Mouse (Mus musculus): Measurements from ENCODE around the gene Rufy2. TPM values are rescaled to one million over a fixed set of nuclear protein-coding genes. Genes with fewer than 3 reads are reported as not detected.

Rufy2 gene
- polyA plus RNA-seq, 1 experiment from 2014 or later, result 65.5 TPM

DNA sequence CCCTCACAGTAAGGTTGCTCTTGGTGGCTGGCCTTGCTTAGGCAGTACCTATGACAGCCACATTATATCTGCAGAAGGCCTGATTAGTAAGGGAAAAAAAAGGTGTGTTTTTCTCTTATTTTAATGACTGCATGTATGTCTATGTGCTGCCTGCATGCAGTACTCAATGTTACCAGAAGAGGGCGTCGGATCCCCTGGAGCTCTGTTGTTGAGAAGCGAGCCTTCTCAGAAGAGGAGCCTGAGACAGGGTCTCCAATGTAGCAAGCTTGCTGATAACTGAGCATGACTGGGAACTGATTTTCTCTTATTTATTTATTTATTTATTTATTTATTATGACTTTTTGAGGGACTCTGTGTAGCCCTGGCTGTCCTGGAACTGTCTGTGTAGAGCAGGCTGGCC is 7.3 kb downstream of the Rufy2 start:
- Histone ChIP-seq H3K27ac (no peak overlapping the region), H3K4me3 (no peak overlapping the region), H3K9ac (no peak overlapping the region), H3K36me3 (replicated peaks) (peaks cover 33% of the 10 kb centered on the region), H3K9me3 (no peaks in the 10 kb centered on the region), H3K4me2 (no peak overlapping the region), H3K27me3 (replicated peaks) (no peaks in the 10 kb centered on the region), H3K4me1 (no peaks in the 10 kb centered on the region)
- no peak for ATAC-seq (replicated peaks)
- WGBS, result 20% methylated on average over 3 of the region's 3 CpGs

GRCm38 (mm10) chr10:62990636-62991035 is 10.6 kb downstream of the Rufy2 start:
- Histone ChIP-seq H3K36me3 (replicated peaks) (peaks cover 44% of the 10 kb centered on the region), H3K4me1 (no peaks in the 10 kb centered on the region), H3K27me3 (replicated peaks) (no peaks in the 10 kb centered on the region), H3K4me2 (no peak overlapping the region), H3K9ac (no peak overlapping the region), H3K9me3 (no peaks in the 10 kb centered on the region), H3K4me3 (no peak overlapping the region), H3K27ac (no peak overlapping the region)
- WGBS, result 95% methylated on average over 15 of the region's 15 CpGs
- no peak for ATAC-seq (replicated peaks)

- no peaks in the 10 kb centered on the region for H3K9me3 ChIP-seq
- no peak overlapping the region for H3K9ac ChIP-seq
- H3K36me3 ChIP-seq (replicated peaks), result peaks cover 67% of the 10 kb centered on the region
- H3K4me1 ChIP-seq, result no peaks in the 10 kb centered on the region
- H3K4me3 ChIP-seq, result no peak overlapping the region
- ATAC-seq (replicated peaks), result no peak
- no peaks in the 10 kb centered on the region for H3K27me3 ChIP-seq (replicated peaks)
- WGBS, result 92% methylated on average over 4 of the region's 9 CpGs
- H3K4me2 ChIP-seq, result no peak overlapping the region
- no peak overlapping the region for H3K27ac ChIP-seq
These were observed 14.0 kb downstream of the Rufy2 start for GRCm38 (mm10) chr10:62993991-62994390.

GRCm38 (mm10) chr10:63000584-63000983 is 20.6 kb downstream of the Rufy2 start:
- ATAC-seq (replicated peaks), result no peak
- no peaks in the 10 kb centered on the region for H3K4me1 ChIP-seq
- H3K4me2 ChIP-seq, result no peak overlapping the region
- H3K4me3 ChIP-seq, result no peak overlapping the region
- H3K27me3 ChIP-seq (replicated peaks), result no peaks in the 10 kb centered on the region
- 66% methylated on average over 9 of the region's 9 CpGs for WGBS
- no peak overlapping the region for H3K9ac ChIP-seq
- H3K9me3 ChIP-seq, result no peaks in the 10 kb centered on the region
- no peak overlapping the region for H3K27ac ChIP-seq
- peaks cover 70% of the 10 kb centered on the region for H3K36me3 ChIP-seq (replicated peaks)

GRCm38 (mm10) chr10:63003252-63003651 is 23.2 kb downstream of the Rufy2 start:
- ATAC-seq (replicated peaks), result no peak
- Histone ChIP-seq H3K27ac (no peak overlapping the region), H3K36me3 (replicated peaks) (peaks cover 65% of the 10 kb centered on the region)

GRCm38 (mm10) chr10:63004556-63004955 is 24.5 kb downstream of the Rufy2 start:
- Histone ChIP-seq H3K4me2 (no peak overlapping the region), H3K4me1 (no peaks in the 10 kb centered on the region), H3K9ac (no peak overlapping the region), H3K27ac (no peak overlapping the region), H3K36me3 (replicated peaks) (peaks cover 63% of the 10 kb centered on the region), H3K4me3 (no peak overlapping the region), H3K9me3 (no peaks in the 10 kb centered on the region), H3K27me3 (replicated peaks) (no peaks in the 10 kb centered on the region)
- 94% methylated on average over 9 of the region's 9 CpGs for WGBS
- no peak for ATAC-seq (replicated peaks)

More at GRCm38 (mm10) chr10:63003252-63003651, 23.2 kb downstream of the Rufy2 start:
- Histone ChIP-seq H3K9ac (no peak overlapping the region), H3K4me1 (no peaks in the 10 kb centered on the region), H3K4me3 (no peak overlapping the region), H3K4me2 (no peak overlapping the region), H3K9me3 (no peaks in the 10 kb centered on the region), H3K27me3 (replicated peaks) (no peaks in the 10 kb centered on the region)
- 77% methylated on average over 9 of the region's 9 CpGs for WGBS

DNA sequence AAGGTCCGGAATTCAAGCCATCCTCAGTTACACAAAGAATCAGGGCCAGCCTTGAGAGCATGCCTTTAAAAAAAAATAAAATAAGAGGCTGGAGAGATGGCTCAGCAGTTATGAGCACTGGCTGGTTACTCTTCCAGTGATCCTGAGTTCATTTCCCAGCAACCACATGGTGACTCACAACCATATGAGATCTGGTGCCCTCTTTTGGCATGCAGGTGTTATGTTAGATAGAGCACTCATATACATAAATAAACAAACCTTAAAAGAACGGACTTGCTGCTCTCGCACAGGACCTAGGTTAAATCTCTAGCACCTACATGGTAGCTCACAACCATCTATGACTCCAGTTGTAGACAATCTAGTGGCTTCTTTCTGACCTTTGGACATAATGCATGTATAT is 28.2 kb downstream of the Rufy2 start:
- no peaks in the 10 kb centered on the region for H3K27me3 ChIP-seq (replicated peaks)
- H3K4me1 ChIP-seq, result no peaks in the 10 kb centered on the region
- no peak overlapping the region for H3K4me2 ChIP-seq
- WGBS, result 66% methylated on average over 3 of the region's 3 CpGs
- ATAC-seq (replicated peaks), result no peak
- H3K9ac ChIP-seq, result no peak overlapping the region
- H3K9me3 ChIP-seq, result no peaks in the 10 kb centered on the region
- H3K27ac ChIP-seq, result no peak overlapping the region
- H3K4me3 ChIP-seq, result no peak overlapping the region
- H3K36me3 ChIP-seq (replicated peaks), result peaks cover 55% of the 10 kb centered on the region

DNA sequence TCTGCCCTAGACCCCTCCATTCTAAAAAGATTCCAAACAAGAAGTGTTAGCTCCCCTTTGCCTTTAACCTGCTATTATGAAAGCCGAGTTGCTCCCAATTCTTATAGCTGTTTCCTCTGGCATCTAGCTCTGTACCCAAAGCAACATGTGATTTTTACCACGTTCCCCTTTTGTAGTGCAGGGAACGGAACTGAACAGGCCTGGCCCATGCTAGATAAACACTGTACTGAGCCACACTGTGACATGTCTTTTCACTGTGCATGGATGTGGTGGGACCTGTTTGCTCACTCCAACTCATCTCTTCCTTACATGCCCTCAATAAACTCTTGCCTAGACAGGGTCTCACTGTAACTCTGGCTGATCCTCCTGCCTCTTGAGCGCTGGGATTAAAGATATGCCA is 30.2 kb downstream of the Rufy2 start:
- Histone ChIP-seq H3K27me3 (replicated peaks) (no peaks in the 10 kb centered on the region), H3K36me3 (replicated peaks) (peaks cover 54% of the 10 kb centered on the region), H3K27ac (no peak overlapping the region), H3K4me2 (no peak overlapping the region), H3K4me3 (no peak overlapping the region), H3K9ac (no peak overlapping the region), H3K9me3 (no peaks in the 10 kb centered on the region), H3K4me1 (no peaks in the 10 kb centered on the region)
- ATAC-seq (replicated peaks), result no peak
- WGBS, result 84% methylated on average over 4 of the region's 4 CpGs

GRCm38 (mm10) chr10:63011556-63011955 is 31.5 kb downstream of the Rufy2 start:
- no peak for ATAC-seq (replicated peaks)
- H3K27ac ChIP-seq, result no peak overlapping the region
- no peak overlapping the region for H3K9ac ChIP-seq
- no peaks in the 10 kb centered on the region for H3K4me1 ChIP-seq
- no peaks in the 10 kb centered on the region for H3K9me3 ChIP-seq
- H3K36me3 ChIP-seq (replicated peaks), result peaks cover 65% of the 10 kb centered on the region
- H3K4me2 ChIP-seq, result no peak overlapping the region
- WGBS, result 92% methylated on average over 6 of the region's 6 CpGs
- H3K4me3 ChIP-seq, result no peak overlapping the region
- no peaks in the 10 kb centered on the region for H3K27me3 ChIP-seq (replicated peaks)

DNA sequence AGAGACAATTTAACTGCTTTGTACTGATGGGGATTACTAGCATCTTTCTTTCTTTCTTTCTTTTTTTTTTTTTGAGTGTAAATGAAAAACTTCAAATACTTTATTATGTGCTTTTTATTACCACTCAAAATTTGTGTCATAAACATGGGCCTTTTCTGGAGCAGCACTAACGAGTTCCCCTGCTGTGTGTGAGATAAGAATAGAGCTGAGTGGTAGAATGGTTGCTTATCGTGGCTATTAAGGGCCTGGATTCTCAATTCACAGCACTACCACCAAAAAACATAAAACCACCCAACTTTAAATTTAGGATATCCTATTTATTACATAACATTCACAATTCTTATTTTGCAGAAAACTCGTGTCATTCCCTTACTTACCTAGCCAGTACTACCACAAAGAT is 33.5 kb downstream of the Rufy2 start:
- Histone ChIP-seq H3K9ac (no peak overlapping the region), H3K36me3 (replicated peaks) (peaks cover 56% of the 10 kb centered on the region), H3K27me3 (replicated peaks) (no peaks in the 10 kb centered on the region), H3K27ac (no peak overlapping the region), H3K9me3 (no peaks in the 10 kb centered on the region), H3K4me1 (peaks cover 6% of the 10 kb centered on the region; the same call in 1 of the 2 replicates), H3K4me3 (no peak overlapping the region), H3K4me2 (no peak overlapping the region)
- no peak for ATAC-seq (replicated peaks)
- WGBS, result 84% methylated on average over 3 of the region's 3 CpGs

- Histone ChIP-seq H3K4me2 (no peak overlapping the region), H3K4me3 (no peak overlapping the region), H3K4me1 (peaks cover 10% of the 10 kb centered on the region), H3K9ac (no peak overlapping the region), H3K27ac (no peak overlapping the region), H3K36me3 (replicated peaks) (peaks cover 56% of the 10 kb centered on the region), H3K27me3 (replicated peaks) (no peaks in the 10 kb centered on the region), H3K9me3 (no peaks in the 10 kb centered on the region)
- no peak for ATAC-seq (replicated peaks)
- WGBS, result 87% methylated on average over 9 of the region's 9 CpGs
These were observed 34.1 kb downstream of the Rufy2 start for GRCm38 (mm10) chr10:63014168-63014567.

DNA sequence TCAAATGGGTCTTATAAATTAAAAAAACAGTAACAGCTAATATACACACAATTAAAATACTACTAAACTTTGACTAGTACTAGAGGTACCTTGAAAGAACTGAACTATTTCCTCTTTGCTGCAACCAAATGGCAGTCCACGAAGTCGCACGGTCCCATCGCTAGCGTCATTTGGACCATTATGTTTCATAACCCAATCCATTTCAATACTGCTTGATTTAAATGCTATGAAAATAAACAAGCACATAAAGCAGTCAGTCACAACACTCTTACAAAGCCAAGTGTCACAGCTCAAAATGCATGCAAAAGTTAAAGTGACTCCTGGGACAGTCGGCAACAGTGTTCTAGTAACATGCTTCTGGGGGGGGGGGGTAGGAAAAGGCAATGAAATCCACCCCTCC is 39.3 kb downstream of the Rufy2 start:
- Histone ChIP-seq H3K27me3 (replicated peaks) (no peaks in the 10 kb centered on the region), H3K36me3 (replicated peaks) (peaks cover 24% of the 10 kb centered on the region), H3K9me3 (no peaks in the 10 kb centered on the region), H3K9ac (no peak overlapping the region), H3K27ac (no peak overlapping the region), H3K4me2 (no peak overlapping the region; the same call in 1 of the 2 replicates), H3K4me3 (no peak overlapping the region), H3K4me1 (peaks cover 36% of the 10 kb centered on the region)
- WGBS, result 85% methylated on average over 6 of the region's 6 CpGs
- ATAC-seq (replicated peaks), result no peak

- H3K27ac ChIP-seq, result no peak overlapping the region
- H3K36me3 ChIP-seq (replicated peaks), result peaks cover 8% of the 10 kb centered on the region
- H3K4me1 ChIP-seq, result peaks cover 53% of the 10 kb centered on the region
- H3K4me2 ChIP-seq, result peak overlapping the region; percentile 68
- ATAC-seq (replicated peaks), result no peak
- WGBS, result 28% methylated on average over 4 of the region's 4 CpGs
- H3K9ac ChIP-seq, result peak overlapping the region; percentile 98
- H3K4me3 ChIP-seq, result peak overlapping the region; percentile 97
- H3K27me3 ChIP-seq (replicated peaks), result no peaks in the 10 kb centered on the region
- H3K9me3 ChIP-seq, result no peaks in the 10 kb centered on the region
These were observed 41.7 kb downstream of the Rufy2 start for GRCm38 (mm10) chr10:63021702-63022101.

Measured in midbrain, embryonic 15.5 days (tissue).